Mouse (Mus musculus) olfactory bulb, adult 2 months (tissue): ENCODE results near the gene Lasp1.

Experiments used
- CTCF ChIP-seq: fragments of 200-500 bp; IDR thresholded peaks from 2 replicates; pipeline ENCODE4 v1.5.1; 2012; ENCODE audit warnings: low read depth, mild to moderate bottlenecking, low read length, moderate library complexity; ENCODE audit not compliant: insufficient read depth
- POLR2A ChIP-seq: fragments of 200-500 bp; IDR thresholded peaks from 2 replicates; pipeline ENCODE4 v1.6.1; 2012; ENCODE audit warnings: mild to moderate bottlenecking, low read depth, low read length, moderate library complexity; ENCODE audit not compliant: insufficient read depth

DNA sequence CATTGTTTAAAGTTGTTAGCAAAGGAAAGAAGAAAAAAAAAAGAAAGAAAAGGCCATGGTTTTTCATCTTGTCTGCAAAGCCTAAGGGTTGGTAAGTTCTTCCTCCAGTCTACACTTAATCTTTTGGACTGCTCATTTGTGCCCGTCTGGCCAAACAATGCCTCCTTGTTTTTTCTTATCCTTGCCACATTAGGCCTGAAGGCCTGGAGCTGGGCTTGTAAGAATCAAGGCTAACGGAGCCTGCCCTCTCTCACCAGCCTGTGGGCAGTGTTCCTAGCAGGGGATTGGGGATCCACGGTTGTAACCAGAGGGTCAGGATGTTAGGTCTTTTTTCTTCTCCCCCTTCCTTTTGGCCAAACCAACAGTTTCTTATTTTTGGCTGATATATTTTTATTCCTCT is 12.2 kb downstream of the Lasp1 start:
- no peak for TF ChIP-seq POLR2A
- TF ChIP-seq CTCF, result no peak
